Mouse (Mus musculus): ENCODE measurements around the gene Kdm1b.

Kdm1b gene

DNA sequence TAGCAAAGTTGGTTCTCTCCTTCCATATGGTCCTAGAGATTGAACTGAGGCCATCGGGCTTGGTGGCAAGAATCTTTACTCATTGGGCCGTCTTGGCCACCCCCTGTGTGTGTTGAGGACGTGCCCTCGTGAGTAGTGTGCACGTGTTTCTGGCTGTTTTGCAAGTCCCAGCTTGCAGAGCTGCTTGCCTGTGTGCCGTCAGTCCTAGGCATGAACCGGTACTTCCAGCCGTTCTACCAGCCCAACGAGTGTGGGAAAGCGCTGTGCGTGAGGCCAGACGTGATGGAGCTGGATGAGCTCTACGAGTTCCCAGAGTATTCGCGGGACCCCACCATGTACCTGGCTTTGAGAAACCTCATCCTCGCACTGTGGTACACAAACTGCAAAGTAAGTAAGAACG lies 19.5 kb downstream of the Kdm1b start:
- no peak for DNase-seq (ENCODE audit: low read depth, low spot score)

DNA sequence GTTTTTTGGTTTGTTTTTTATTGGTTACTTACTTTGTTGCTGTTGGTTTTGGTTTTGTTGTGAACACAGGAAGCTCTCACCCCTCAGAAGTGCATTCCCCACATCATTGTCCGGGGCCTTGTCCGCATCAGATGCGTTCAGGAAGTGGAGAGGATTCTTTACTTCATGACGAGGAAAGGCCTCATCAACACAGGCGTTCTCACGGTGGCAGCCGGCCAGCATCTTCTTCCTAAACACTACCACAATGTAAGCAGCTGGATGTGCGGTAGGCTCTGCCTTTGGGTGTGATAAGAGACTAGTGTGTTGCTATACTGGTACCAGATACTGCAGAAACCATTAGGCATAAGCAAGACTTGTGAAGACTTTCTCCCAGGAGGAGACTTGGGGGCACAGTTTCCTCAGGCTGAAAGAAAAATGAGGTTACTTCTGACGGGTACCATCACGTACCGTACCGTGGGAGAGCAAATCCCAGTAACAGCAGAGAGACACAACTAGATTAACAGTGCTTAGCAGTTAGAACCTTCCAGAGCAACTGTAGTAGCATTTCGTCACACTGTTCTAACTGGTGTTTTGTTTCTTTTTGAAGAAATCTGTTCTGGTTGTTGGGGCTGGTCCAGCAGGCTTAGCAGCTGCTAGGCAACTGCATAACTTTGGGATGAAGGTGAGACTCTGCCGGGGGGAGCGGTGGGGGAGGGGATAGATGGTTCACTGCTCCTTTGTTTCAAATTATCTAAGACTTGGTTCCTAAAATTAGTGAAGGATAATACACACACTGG lies 20.9 kb downstream of the Kdm1b start:
- DNase-seq (ENCODE audit: low read depth, low spot score): no peak

DNA sequence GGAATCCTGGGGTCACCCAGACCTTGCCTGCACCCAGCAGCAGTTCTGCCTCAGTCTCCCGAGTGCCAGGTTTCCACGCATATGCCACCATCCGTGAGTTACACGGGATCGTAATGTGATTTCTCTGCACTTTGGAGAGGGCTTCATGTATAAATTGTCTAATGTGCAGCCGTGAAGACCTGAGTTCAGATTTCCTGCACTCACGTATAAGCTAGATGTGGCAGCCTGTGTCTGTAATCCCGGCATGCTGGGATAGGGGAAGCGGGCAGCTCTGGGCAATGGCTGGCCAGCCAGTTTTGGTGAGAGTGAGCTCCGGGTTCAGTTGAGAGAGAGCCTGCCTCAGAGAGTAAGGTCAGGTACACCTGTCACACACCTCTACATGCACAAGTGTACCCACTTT lies 23.2 kb downstream of the Kdm1b start:
- DNase-seq (ENCODE audit: low read depth, low spot score): no peak

DNA sequence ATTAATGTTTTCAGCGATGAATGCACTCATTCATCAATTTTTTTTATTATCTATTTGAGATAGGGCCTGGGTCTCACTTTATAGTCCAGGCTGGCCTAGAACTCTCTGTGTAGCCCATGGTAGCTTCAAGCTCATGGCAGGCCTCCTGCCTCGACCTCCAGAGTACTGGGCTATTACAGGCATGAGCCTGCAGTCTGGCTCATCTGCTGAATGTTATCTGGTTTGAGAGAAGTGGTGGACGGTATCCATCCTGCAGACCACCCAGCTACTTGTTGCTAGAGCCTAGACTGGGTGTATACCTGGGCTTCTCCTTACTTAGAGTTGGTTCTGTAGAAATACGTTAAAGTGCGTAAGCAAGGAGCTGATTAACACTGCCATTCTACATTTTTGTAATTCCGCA lies 23.7 kb downstream of the Kdm1b start:
- no peak for DNase-seq (ENCODE audit: low read depth, low spot score)

DNA sequence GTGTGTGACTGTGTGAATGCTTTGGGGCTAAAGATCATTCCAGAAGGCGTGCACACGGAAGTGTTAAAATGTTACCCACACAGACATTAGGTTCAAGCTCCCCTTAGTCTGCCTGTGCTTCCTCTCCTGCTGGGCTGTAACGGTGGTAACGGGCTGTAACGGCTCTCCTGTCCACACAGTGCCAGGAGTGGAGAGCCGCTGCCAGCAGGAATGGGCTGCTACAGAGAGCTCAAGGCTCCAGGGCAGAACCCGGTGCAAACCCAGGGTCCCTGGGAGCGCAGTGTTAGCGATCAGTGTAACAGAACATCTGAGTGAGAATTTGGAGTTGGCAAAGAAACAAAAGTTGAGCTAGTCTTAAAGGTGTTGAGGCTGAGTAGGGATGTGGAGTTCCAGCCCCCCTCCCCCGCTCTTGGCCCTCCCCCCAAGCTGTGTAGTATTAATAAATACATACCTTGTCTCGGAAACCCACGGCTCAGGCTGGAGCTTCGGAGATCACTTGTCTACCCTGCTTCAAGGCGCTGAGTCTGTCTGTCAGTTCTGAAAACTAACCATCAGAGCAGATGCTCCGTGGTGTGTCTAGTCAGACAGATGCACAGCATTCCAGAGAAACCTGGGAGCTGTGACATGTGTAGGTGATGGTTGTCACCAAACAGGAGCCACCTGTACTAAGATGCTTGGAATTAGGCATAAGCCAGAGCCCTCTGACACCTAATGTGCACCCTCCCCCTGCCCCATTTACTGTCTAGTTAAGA lies 27.2 kb downstream of the Kdm1b start:
- DNase-seq (ENCODE audit: low read depth, low spot score): no peak

DNA sequence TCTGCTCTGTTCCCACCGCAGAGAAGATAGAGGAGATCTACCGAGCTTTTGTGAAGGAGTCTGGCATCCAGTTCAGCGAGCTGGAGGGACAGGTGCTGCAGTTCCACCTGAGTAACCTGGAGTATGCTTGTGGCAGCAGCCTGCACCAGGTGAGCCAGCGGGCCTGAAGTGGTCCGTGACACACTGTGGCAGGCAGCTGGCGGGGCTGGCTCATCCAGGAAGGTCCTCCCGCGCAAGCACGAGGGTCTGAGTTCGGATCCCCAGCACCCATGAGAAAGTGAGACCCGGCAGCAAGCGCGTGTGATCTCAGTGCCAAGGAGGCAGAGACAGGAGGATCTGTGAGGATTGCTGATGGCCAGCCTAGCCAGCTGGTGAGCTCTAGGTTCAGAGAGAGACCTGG lies 28.6 kb downstream of the Kdm1b start:
- no peak for DNase-seq (ENCODE audit: low read depth, low spot score)

DNA sequence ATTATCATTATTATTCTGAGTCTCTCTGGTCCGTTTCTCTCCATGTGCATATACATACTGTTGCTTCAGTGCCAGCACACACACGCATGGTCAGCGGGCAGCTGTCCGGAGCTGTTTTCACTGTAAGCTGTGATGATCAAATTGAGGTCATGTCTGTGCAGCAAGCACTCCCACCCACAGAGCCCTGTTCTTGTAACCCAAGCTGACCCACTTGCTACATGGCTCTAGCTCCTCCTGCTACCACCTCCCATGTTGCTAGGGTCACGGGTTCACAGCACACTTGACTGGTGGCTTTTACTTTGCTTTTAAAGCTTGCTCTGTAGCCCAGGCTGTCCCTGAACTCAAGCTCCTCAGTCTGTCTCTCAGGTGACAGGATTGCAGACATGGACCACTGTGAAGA lies 29.2 kb downstream of the Kdm1b start:
- no peak for DNase-seq (ENCODE audit: low read depth, low spot score)

DNA sequence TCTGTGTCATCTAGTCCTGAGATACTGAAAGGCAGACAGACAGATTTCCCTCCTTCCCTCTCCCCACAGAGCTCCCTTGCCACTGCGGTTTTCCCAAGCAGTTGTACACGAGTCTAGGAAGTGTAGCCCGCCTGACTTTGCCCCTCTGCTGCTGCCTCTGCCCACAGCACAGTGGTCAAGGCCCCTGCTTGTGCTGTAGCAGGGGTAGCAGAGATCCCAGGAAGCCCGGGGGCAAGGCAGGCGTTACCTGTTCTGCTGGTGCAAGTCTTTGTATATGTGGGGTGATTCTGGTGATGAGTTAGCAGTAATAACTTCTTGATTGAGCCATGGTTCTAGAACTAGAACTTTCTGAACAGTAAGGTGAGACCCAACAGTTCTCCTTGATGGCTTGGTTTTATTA lies 32.9 kb downstream of the Kdm1b start:
- no peak for DNase-seq (ENCODE audit: low read depth, low spot score)

DNA sequence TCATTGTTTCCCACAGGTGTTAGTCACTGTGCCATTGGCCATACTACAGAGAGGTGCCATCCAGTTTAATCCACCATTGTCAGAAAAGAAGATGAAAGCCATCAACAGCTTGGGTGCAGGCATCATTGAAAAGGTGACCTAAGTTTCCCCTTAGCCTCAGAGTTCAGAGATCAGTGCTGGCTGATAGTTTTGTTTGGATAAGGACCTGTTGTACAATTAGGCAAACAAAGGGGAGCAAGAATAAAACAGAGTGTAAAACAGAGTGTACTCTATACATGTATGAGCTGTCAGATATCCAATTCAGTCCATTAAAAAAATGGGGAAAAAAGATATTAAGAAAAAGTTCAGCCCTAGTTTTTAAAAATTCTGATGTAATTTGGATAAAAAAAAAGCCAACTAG lies 34.1 kb downstream of the Kdm1b start:
- DNase-seq (ENCODE audit: low read depth, low spot score): no peak

DNA sequence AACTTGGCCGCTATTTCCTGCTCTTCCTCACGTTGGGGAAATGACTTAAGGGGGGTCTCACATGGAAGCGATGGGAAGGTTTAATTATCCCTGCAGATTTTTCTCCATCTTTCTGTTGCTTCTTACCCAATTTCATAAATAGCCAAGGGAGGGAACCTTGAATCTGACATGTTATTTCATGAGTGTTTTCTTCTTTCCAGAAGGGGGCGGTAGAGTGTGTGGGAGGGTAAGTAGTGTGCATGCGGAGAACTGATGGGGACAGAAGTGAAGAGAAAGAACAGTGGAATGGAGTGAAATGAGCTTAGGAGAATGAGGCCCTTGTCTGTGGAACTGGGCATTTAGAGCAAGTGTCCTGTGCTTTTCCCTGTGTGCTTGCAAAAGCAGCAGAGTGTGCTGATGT lies 35.5 kb downstream of the Kdm1b start:
- DNase-seq (ENCODE audit: low read depth, low spot score): no peak

DNA sequence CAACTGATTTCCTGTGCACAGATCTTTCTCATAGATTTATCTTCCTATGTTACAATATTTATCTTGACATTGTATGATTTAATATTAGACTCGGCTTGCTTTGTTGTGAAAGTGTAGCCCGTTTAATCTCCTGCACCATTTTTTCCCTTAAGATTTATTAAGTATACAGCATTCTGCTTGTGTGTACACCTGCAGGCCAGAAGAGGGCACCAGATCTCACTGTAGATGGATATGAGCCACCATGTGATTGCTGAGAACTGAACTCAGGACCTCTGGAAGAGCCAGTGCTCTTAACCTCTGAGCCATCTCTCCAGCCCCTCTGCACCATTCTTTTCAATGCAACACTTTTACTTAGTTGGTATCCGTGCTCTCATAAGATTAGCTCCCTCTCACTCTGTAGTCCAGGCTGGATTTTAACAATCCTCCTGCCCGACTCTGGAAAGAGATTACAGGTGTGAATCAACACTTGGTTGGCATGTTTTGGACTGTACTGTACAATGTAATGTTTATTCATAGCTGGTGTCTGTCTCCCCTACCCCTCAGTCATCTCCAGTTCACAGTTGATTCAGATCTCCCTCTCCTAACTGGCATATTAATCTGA lies 37.7 kb downstream of the Kdm1b start:
- no peak for DNase-seq (ENCODE audit: low read depth, low spot score)

DNA sequence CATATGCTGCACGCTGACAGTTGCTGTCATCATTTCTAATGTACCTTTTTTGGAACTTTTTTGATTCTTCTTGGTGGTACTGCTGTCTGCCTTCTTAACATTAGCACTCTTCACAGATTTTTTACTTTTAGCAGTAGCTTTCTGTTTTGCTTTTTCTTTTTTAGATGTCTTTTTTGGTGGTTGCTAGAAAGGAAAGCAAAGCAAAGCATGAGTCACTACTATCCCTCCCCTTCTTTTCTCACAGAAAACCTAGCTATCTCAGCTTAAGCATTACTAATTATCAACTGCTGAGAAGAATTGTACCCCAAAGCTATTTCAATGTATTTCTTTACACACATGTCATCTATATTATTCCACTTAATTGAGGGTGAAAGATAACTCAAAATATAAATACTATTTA lies 45.1 kb downstream of the Kdm1b start:
- DNase-seq (ENCODE audit: low read depth, low spot score): no peak

DNA sequence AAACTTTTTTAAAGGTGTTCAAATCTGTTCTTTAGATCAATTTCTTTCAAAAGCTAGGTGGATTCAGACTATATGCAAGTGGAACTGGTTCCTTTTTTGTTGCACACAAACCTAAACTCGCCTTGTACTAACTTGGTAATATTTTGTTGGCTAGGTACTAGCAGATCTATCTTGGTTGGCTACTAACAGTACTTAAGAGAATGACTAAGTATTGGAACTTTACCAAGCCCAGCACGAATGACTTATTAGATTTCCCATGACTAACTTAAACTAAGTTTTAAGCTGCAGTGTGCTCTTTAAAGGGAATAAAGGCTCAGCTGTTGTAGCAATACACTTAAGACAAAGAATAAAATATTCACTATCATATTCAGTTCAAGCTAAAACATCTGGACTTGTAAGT lies 46.0 kb downstream of the Kdm1b start:
- DNase-seq (ENCODE audit: low read depth, low spot score): no peak

DNA sequence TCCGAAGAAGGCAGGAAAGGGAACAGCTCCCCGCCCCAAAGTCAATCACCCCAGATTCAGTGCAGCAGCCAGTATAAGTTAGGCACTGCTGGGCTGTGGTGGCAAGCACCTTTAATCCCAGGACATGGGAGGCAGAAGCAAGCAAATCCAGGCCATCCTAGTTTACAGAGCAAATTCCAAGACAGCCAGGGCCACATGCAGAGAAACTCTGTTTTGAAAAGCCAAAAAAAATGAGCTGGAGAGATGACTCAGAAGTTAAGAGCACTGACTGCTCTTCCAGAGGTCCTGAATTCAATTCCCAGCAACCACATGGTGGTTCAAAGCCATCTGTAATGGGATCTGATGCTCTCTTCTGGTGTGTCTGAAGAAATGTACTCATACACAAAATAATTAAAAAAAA lies 50.5 kb downstream of the Kdm1b start:
- DNase-seq (ENCODE audit: low read depth, low spot score): no peak

DNA sequence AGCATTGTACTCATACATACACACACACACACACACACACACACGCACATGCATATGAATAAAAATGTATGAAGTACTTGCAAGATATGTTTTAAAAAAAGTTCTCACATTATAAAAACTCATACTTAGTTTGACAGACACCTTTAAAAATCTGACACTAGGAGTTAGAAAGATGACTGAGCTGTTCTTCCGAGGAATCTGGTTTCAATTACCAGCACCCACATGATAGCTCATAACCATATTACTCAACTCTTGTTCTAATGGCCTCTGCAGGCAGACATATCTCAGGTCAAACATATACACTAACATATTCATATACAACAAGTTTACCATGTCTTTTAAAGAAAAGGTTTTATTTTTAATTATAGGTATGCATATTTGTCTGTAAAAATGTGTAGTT lies 53.3 kb downstream of the Kdm1b start:
- DNase-seq (ENCODE audit: low read depth, low spot score): no peak

DNA sequence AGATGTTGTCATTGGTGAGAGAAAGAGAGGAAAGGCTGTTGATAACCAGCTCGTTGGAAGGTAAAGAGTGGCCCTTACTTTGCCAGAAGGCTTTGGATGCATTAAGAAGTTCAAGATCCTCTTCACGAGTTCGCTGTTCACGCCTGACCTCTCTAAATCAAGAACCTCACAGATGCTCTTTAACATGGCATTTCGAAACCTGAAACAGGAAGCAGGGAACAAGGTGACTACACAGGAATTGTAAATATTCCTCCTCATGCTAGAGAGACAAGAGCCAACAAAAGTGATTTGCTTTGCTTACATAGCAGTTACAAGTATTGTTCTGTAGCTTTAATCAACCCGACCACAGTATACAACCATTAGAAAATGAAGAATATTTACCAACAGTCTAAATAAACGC lies 56.0 kb downstream of the Kdm1b start:
- no peak for DNase-seq (ENCODE audit: low read depth, low spot score)

DNA sequence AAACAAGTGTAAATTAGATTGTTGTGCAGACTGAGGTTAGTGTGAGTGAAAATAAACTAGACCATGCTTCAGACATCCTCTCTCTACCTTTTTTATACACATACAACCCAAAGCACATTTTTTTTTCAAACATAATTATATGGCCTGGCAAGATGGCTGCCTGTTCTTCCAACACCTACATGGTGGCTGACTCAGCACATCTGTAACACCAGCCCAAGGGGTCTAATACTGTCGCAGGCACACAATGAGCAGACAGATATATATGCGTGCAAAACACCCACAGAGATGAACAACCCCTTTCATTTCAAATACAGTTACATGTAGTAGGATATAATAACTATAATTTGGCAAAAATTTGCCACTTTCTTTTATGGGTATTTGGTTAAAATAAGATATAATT lies 57.3 kb downstream of the Kdm1b start:
- no peak for DNase-seq (ENCODE audit: low read depth, low spot score)

DNA sequence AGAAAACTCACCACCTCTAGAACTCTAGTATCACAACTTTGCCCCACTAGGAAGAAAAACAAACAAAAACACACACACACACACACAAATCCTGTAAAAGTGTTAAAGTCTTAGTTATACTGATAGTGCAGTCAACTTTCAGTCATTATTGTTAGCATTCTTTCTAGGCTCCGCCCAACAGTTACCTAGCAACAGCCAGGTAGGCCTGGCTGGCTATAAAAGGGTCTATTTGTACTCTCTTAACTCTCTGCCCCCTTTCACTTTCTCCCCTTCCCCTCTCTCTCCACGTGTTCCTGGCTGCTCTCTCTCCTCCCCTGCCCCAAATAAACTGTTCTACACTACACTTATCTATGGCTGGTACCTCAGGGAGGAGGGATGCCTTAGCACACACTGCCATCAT lies 60.8 kb downstream of the Kdm1b start:
- no peak for DNase-seq (ENCODE audit: low read depth, low spot score)

DNA sequence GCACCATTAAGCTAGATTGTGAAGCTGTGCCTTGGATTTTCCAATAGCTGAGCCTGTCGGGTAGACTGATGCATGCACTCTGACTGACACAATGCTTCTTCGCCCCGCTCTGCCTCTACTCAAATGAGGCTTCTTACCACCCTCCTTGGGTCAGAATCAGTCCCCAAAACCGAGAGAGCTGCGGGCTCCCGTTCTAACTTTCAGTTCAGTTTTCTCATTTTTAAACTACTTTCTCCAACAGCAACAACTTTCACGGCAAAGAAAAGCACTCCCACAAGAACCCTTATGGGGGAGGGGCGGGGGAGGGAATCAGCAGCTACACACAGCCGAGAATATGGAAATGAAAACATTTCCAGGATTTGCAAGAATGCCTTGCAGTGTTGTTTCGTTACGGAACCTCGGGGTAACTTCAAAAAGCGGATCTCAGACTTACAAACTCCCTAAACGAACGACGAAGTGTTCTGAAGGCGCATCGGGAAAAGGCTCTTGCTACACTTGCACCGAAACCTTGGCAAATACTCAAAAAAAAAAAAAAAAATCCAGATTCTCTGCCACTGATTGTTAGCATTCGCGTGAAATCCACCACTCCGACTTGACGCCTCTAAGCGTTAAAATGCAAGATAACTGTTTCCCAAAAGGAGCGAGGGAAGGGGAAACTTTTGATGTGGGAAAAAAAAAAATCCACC lies 61.7 kb downstream of the Kdm1b start:
- DNase-seq (ENCODE audit: low read depth, low spot score): no peak

DNA sequence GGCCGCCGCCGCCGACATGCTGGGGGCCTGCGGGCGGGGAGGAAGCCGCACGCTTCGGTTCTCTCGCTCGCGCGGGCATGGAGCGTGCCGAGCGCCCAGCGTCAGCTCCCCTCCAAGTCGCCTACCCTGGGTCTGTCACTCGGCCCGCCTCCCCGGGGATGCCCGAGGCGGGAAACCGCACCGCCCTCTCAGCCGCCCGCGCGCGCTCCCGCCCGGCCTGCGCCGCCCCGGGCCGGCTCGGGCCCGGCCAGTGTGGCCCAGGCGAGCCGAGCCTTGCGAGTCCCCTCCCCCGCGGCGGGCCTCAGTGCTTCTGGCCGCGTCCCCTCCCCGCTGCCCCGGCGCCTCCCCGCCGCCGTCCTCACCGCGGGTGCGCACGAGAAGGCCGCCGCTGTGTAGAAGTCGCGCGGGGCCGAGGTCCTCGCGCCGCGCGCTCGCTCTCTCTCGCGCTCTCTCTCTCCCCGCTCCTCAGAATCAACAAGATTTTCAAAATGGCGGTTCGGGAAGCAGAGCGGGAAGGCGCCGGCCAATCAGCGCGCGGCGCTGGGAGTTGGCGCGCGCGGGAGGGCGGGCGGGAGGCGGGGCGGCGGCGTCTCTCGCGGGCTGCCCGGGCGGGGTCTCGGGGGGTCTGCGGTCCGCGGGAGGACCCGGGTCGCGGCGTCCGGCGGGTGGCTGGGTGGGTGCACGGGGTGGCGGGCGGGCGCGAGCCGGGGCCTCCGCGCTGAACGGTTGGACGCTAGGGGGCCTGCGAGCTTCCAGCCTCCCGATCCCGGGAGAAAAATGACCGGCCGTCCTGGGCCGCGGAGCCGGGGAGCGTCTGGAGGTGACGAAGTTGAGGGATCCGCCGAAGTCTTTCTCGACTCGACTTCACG lies 62.6 kb downstream of the Kdm1b start, which contains the start of gene Dek:
Gene Dek (minus strand): TSS at position 491 of the 869 bp plus-strand sequence.
- peak; percentile 69 for DNase-seq (ENCODE audit: low read depth, low spot score)

DNA sequence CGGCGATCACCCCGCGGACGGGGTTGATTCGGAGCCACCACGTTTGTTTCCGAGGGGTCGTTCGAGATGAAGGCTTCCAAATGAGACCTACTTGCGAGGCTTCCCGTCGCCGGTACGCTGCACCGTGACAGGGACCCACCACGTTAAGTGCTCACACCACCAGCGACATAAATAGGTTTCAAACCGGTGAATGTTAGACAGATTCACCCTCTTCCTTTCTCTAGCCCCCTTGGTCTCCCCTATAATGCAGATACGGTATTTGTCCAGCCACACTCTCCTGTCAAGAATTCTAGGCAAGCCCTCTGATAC lies 63.2 kb downstream of the Kdm1b start:
- no peak for DNase-seq (ENCODE audit: low read depth, low spot score)

DNA sequence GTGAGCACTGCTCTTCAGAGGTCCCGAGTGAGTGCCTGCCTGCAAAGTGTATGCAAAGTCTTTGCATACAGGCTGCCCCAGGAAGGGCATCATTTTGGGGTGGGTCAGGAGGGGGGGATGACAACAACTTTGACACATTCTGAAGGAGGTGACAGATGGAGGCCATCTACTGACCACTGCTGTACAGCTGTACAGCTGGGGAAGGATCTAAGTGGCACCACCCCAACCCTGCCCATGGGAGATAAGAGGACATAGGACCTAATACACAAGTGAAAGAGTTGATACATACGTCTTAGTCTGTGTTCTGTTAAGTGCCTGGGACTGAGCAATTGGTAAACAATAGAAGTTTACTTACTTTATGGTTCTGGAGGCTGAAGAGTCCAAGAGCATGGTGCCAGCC lies 65.9 kb downstream of the Kdm1b start:
- DNase-seq (ENCODE audit: low read depth, low spot score): no peak
